8 mouse cellular contexts compared by ENCODE assay signal in the genomic region with DNA sequence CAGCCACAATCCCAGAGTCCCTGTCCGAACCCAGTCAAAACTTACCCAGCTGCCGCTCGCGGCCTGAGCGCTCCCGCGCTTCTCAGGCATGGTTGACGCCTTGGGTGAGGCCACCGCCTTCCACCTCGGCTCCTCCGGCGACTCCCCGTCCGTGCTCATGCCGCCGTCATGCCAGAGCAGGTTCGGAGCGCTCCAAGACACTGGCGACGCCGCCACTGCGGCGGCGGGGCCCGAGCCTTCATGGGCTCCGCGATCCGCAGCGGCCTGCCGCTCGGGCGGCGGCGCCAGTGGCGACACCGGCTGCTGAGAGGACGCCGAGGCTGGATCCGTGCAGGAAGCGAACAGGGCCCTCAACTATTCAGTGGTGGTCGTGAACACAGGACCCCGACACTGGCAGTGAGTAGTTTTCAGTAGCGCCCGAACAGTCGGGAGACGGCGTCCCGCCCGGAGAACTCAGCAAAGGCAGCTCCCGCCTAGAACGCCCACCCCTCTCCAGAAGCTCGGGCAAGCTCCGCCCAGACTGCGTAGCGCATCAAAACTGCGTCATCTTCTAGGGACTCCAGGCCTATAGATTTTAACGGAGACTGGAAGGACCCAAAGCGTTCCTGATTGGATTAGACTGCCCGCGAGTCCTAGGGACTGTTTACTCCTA. TPM values are rescaled to one million over a fixed set of nuclear protein-coding genes. Genes with fewer than 3 reads are reported as not detected.
DNase-seq lines count a peak whose midpoint lies in the region; ATAC-seq lines count a peak whose summit lies in the region.

A gene (minus strand): TSS at position 517 of the 652 bp plus-strand sequence.

- H3K27ac ChIP-seq in hindbrain, embryonic 15.5 days (replicated peaks): peak within 1 kb of the TSS; percentile 86

- H3K4me1 ChIP-seq in hindbrain, embryonic 15.5 days (replicated peaks): peaks cover 17% of the 10 kb centered on the region

- peak; percentile 100 for ATAC-seq in hindbrain, embryonic 15.5 days (ENCODE audit: low FRiP score, low read depth)

- peak within 1 kb of the TSS; percentile 81 for H3K4me3 ChIP-seq in hindbrain, embryonic 15.5 days

- no peaks in the 10 kb centered on the region for H3K27me3 ChIP-seq in hindbrain, embryonic 15.5 days

- no peaks in the 10 kb centered on the region for H3K36me3 ChIP-seq in hindbrain, embryonic 15.5 days

- H3K4me2 ChIP-seq in hindbrain, embryonic 15.5 days: peak within 1 kb of the TSS; percentile 83

- peak; percentile 89 for DNase-seq in T-cell, adult 2 months (ENCODE audit: low spot score)
- DNase-seq in cerebellum, postnatal 36 days: peak; percentile 89 to 91
- DNase-seq in frontal cortex, postnatal 36 days (ENCODE audit: low spot score in 2 of 2): peak; percentile 95 to 96
- peak; percentile 84 for DNase-seq in left cerebral cortex, adult 11 months (ENCODE audit: low spot score)
- DNase-seq in lung, postnatal 4 days: peak; percentile 93 to 94
- DNase-seq in retina, postnatal 7 days (ENCODE audit: low read depth, low spot score): peak; percentile 88
- peak; percentile 82 for DNase-seq in urinary bladder, adult 2 months (ENCODE audit: low spot score)

- WGBS in hindbrain, embryonic 15.5 days: under 1% methylated on average over 60 of the region's 60 CpGs

- H3K9me3 ChIP-seq in hindbrain, embryonic 15.5 days: no peaks in the 10 kb centered on the region

- peak within 1 kb of the TSS; percentile 88 for H3K9ac ChIP-seq in hindbrain, embryonic 15.5 days

RNA-seq across cellular contexts. Expression of the gene that starts here (rescaled TPM):
- polyA plus RNA-seq in hindbrain, embryonic 15.5 days (2015; fragmentation: Nextera tagmentation; extraction: Ambion mirVana): 31.1 and 32.9 TPM in 2 replicates
- 24.6 and 26.8 TPM in 2 replicates for polyA plus RNA-seq in urinary bladder, adult 2 months (2012; rRNA removed)

Comparison
In these comparisons a context has a peak if more than half of its experiments do, and no peak if none do; other contexts are left out.
1. Peak in every context shown above with its lines: DNase-seq, ATAC-seq, H3K4me3 ChIP-seq and H3K27ac ChIP-seq.